Mouse (Mus musculus) G1E (cell line): ENCODE results near the gene Zfyve26. TPM values are rescaled to one million over a fixed set of nuclear protein-coding genes. Genes with fewer than 3 reads are reported as not detected.
A peak's percentile ranks its signal among the peaks of the same experiment; 100 is the strongest.
"Not testable (repeated sequence)": the region's sequence is repeated elsewhere in the genome, so short reads cannot be mapped to it uniquely, and the experiment has no call there.

Source experiments
- ATAC-seq: 2 replicates; pipeline ENCODE4 v1.8.0; 2016; ENCODE audit warnings: mild to moderate bottlenecking; ENCODE audit not compliant: insufficient number of reproducible peaks, poor library complexity, low FRiP score, severe bottlenecking; ENCODE audit errors: extremely low read depth
- DNase-seq: peaks from one replicate; pipeline ENCODE4 v3.0.0; 2012; ENCODE audit warnings: low spot score
- H3K27me3 ChIP-seq: 2 replicates; pipeline ENCODE4 v1.6.1; 2012; ENCODE audit warnings: mild to moderate bottlenecking, low read length, inconsistent platforms; ENCODE audit not compliant: insufficient read depth
- H3K36me3 ChIP-seq: replicated peaks from 2 replicates; pipeline ENCODE3; 2012; ENCODE audit warnings: mild to moderate bottlenecking, inconsistent platforms
- H3K4me1 ChIP-seq: 2 replicates; pipeline ENCODE4 v1.6.1; 2012; ENCODE audit warnings: low read depth, low read length, inconsistent platforms, mixed read lengths; ENCODE audit not compliant: insufficient read depth
- H3K4me3 ChIP-seq: 2 replicates; pipeline ENCODE4 v1.5.1; 2012; ENCODE audit warnings: low read depth, mild to moderate bottlenecking, inconsistent platforms, low read length, moderate library complexity, mixed read lengths
- H3K9me3 ChIP-seq: replicated peaks from 2 replicates; pipeline ENCODE4 v1.6.1; 2012; ENCODE audit warnings: inconsistent platforms
- CTCF ChIP-seq: IDR thresholded peaks from 2 replicates; pipeline ENCODE4 v1.5.1; 2012; ENCODE audit warnings: low read depth, low read length, inconsistent platforms, mixed read lengths
- GATA1 ChIP-seq: IDR thresholded peaks from 2 replicates; pipeline ENCODE4 v1.6.1; 2012; ENCODE audit warnings: borderline replicate concordance, low read length, inconsistent platforms, mixed read lengths
- GATA2 ChIP-seq: IDR thresholded peaks from 2 replicates; pipeline ENCODE4 v1.6.1; 2012; ENCODE audit warnings: low read depth, low read length, inconsistent platforms, borderline replicate concordance
- POLR2AphosphoS5 ChIP-seq: IDR thresholded peaks from 2 replicates; pipeline ENCODE4 v1.6.1; 2012; ENCODE audit warnings: low read depth, low read length, inconsistent platforms; ENCODE audit not compliant: insufficient replicate concordance
- TAL1 ChIP-seq: conservative IDR thresholded peaks from 2 replicates; pipeline ENCODE4 v1.6.1; 2012; ENCODE audit warnings: low read depth, low read length, inconsistent platforms, mixed read lengths
- polyA plus RNA-seq: library from polyadenylated mRNA; stranded (reverse); fragments of >175 nt; gene quantifications from 2 replicates; pipeline ENCODE4 v1.2.3, GENCODE M21; 2012
- total RNA-seq, 2 experiments: library from RNA; stranded (forward) in 1 of 2; stranded (reverse) in 1 of 2; fragments of 200-1000 nt in 1 of 2; fragments of >200 nt in 1 of 2; fragmentation: Nextera tagmentation in 1 of 2; gene quantifications; 2 replicates each; pipeline ENCODE4 v1.2.3; 2014 to 2017

The Zfyve26 gene
- total and polyA plus RNA-seq, 3 experiments, result 9.6 to 93.5 (median 52.3) TPM

- H3K36me3 ChIP-seq, result peaks cover 41% of the 10 kb centered on the region
- H3K4me3 ChIP-seq, result peak overlapping the region; percentile 72
- peaks cover 39% of the 10 kb centered on the region for H3K4me1 ChIP-seq
- H3K27me3 ChIP-seq, result no peaks in the 10 kb centered on the region
- DNase-seq, result peak; percentile 91
- peak; percentile 87 for ATAC-seq
- no peaks in the 10 kb centered on the region for H3K9me3 ChIP-seq
- TF ChIP-seq GATA1 (no peak), POLR2AphosphoS5 (no peak), TAL1 (no peak), GATA2 (no peak), CTCF (no peak)
Observed at GRCm38 (mm10) chr12:79190931-79191673, 105.0 kb downstream of the Zfyve26 start.

- peak; percentile 45 for DNase-seq
- peaks cover 91% of the 10 kb centered on the region for H3K36me3 ChIP-seq
- H3K4me3 ChIP-seq, result peak overlapping the region; percentile 30; the same call in 1 of the 2 replicates
- ATAC-seq, result peak; percentile 65
- peaks cover 45% of the 10 kb centered on the region for H3K4me1 ChIP-seq
- not testable (repeated sequence) for H3K27me3 ChIP-seq, H3K9me3 ChIP-seq
Observed at GRCm38 (mm10) chr12:79185160-79185559, 110.9 kb downstream of the Zfyve26 start.

Other genes starting within 250 kb of the Zfyve26 start
- 60.1 and 64.8 TPM in 2 replicates for gene Pigh, start 206.7 kb downstream of the Zfyve26 start, total RNA-seq (2014; fragmentation: Nextera tagmentation)
- 47.0 and 47.3 TPM in 2 replicates for gene Pigh, start 206.7 kb downstream of the Zfyve26 start, total RNA-seq (2017)
- 14.7 and 17.0 TPM in 2 replicates for gene Pigh, start 206.7 kb downstream of the Zfyve26 start, polyA plus RNA-seq
- gene Arg2, start 165.5 kb downstream of the Zfyve26 start, total RNA-seq (2014; fragmentation: Nextera tagmentation), result 0.75 TPM in 1 of 2 replicates, not detected in the other
- gene Arg2, start 165.5 kb downstream of the Zfyve26 start, total RNA-seq (2017), result 0.52 TPM in 1 of 2 replicates, not detected in the other
- not detected in 2 replicates for gene Arg2, start 165.5 kb downstream of the Zfyve26 start, polyA plus RNA-seq
- 25.8 and 26.0 TPM in 2 replicates for gene Vti1b, start 123.6 kb downstream of the Zfyve26 start, total RNA-seq (2014; fragmentation: Nextera tagmentation)
- gene Vti1b, start 123.6 kb downstream of the Zfyve26 start, total RNA-seq (2017), result 210 and 233 TPM in 2 replicates
- gene Vti1b, start 123.6 kb downstream of the Zfyve26 start, polyA plus RNA-seq, result 80.7 and 82.8 TPM in 2 replicates
- gene Rdh11, start 104.0 kb downstream of the Zfyve26 start, total RNA-seq (2014; fragmentation: Nextera tagmentation), result 26.5 and 49.6 TPM in 2 replicates
- 55.6 and 58.1 TPM in 2 replicates for gene Rdh11, start 104.0 kb downstream of the Zfyve26 start, total RNA-seq (2017)
- 1.4 and 1.5 TPM in 2 replicates for gene Rdh11, start 104.0 kb downstream of the Zfyve26 start, polyA plus RNA-seq
- gene Rdh12, start 87.4 kb downstream of the Zfyve26 start, total RNA-seq (2014; fragmentation: Nextera tagmentation), result not detected in 2 replicates
- 0.12 and 0.27 TPM in 2 replicates for gene Rdh12, start 87.4 kb downstream of the Zfyve26 start, total RNA-seq (2017)
- not detected in 2 replicates for gene Rdh12, start 87.4 kb downstream of the Zfyve26 start, polyA plus RNA-seq
- gene Rad51b, start 978 bp upstream of the Zfyve26 start, total RNA-seq (2014; fragmentation: Nextera tagmentation), result 45.5 and 47.7 TPM in 2 replicates
- gene Rad51b, start 978 bp upstream of the Zfyve26 start, total RNA-seq (2017), result 19.4 and 22.0 TPM in 2 replicates
- 1.2 and 1.6 TPM in 2 replicates for gene Rad51b, start 978 bp upstream of the Zfyve26 start, polyA plus RNA-seq